Mouse (Mus musculus) liver, postnatal 0 days (tissue): ENCODE results near the gene Ctxn1. TPM values are rescaled to one million over a fixed set of nuclear protein-coding genes. Genes with fewer than 3 reads are reported as not detected.
A peak's percentile ranks its signal among the peaks of the same experiment; 100 is the strongest.

ENCODE experiments used
- ATAC-seq: fragments of 200-750 bp; cut with Nextera tagmentation; 2 replicates; pipeline ENCODE4 v1.8.0; 2017; ENCODE audit warnings: mild to moderate bottlenecking, moderate library complexity
- DNase-seq: peaks from one replicate; pipeline ENCODE4 v3.0.0-alpha.2; 2016
- H3K27ac ChIP-seq: fragments of 300-500 bp; sonication (generic); 2 replicates; pipeline ENCODE4 v1.5.1; 2014; ENCODE audit warnings: antibody characterized with exemption, moderate library complexity, mild to moderate bottlenecking, low read depth
- H3K27me3 ChIP-seq: fragments of 300-500 bp; sonication (generic); 2 replicates; pipeline ENCODE4 v1.6.1; 2014; ENCODE audit warnings: low read length, control low read depth, mixed read lengths; ENCODE audit not compliant: insufficient read depth
- H3K36me3 ChIP-seq: fragments of 300-500 bp; sonication (generic); replicated peaks from 2 replicates; pipeline ENCODE4 v1.6.1; 2014; ENCODE audit warnings: mild to moderate bottlenecking, control low read depth, low read length, moderate library complexity, mixed read lengths; ENCODE audit not compliant: insufficient read depth
- H3K4me1 ChIP-seq: fragments of 300-500 bp; sonication (generic); 2 replicates; pipeline ENCODE4 v1.6.1; 2014; ENCODE audit warnings: antibody characterized with exemption, mild to moderate bottlenecking, control low read depth; ENCODE audit not compliant: insufficient read depth
- H3K4me2 ChIP-seq: fragments of 300-500 bp; sonication (generic); 2 replicates; pipeline ENCODE4 v1.6.1; 2014; ENCODE audit warnings: low read depth, mild to moderate bottlenecking, low read length, moderate library complexity, mixed read lengths
- H3K4me3 ChIP-seq: fragments of 300-500 bp; sonication (generic); 2 replicates; pipeline ENCODE4 v1.5.1; 2014; ENCODE audit warnings: low read depth, low read length
- H3K9ac ChIP-seq: fragments of 300-500 bp; sonication (generic); replicated peaks from 2 replicates; pipeline ENCODE4 v1.6.1; 2014; ENCODE audit warnings: mild to moderate bottlenecking, moderate library complexity
- H3K9me3 ChIP-seq: fragments of 300-500 bp; sonication (generic); 2 replicates; pipeline ENCODE4 v1.6.1; 2016; ENCODE audit warnings: mild to moderate bottlenecking, control low read depth, low read length, mixed read lengths
- CTCF ChIP-seq: sonication (generic); IDR thresholded peaks from 2 replicates; pipeline ENCODE4 v1.5.1; 2016; ENCODE audit warnings: antibody characterized with exemption, low read depth
- EP300 ChIP-seq: IDR thresholded peaks from 2 replicates; pipeline ENCODE4 v1.6.1; 2016; ENCODE audit warnings: antibody characterized with exemption, low read depth, mild to moderate bottlenecking
- WGBS: fragments of 180-500 bp; shearing (Covaris S2); extraction: QIAGEN DNeasy Blood & Tissue Kit; methylation state at CpG from one replicate; pipeline ENCODE4 v1.1.7; 2014; ENCODE audit not compliant: insufficient replicate concordance; 5-methylcytosine and 5-hydroxymethylcytosine counted together
- polyA plus RNA-seq: library from polyadenylated mRNA; unstranded; fragments of >200 nt; fragmentation: Nextera tagmentation; extraction: Ambion mirVana; gene quantifications from 2 replicates; pipeline ENCODE4 v1.2.1, GENCODE M21; 2015

Gene Ctxn1
- polyA plus RNA-seq: 1.6 and 2.0 TPM in 2 replicates

DNA sequence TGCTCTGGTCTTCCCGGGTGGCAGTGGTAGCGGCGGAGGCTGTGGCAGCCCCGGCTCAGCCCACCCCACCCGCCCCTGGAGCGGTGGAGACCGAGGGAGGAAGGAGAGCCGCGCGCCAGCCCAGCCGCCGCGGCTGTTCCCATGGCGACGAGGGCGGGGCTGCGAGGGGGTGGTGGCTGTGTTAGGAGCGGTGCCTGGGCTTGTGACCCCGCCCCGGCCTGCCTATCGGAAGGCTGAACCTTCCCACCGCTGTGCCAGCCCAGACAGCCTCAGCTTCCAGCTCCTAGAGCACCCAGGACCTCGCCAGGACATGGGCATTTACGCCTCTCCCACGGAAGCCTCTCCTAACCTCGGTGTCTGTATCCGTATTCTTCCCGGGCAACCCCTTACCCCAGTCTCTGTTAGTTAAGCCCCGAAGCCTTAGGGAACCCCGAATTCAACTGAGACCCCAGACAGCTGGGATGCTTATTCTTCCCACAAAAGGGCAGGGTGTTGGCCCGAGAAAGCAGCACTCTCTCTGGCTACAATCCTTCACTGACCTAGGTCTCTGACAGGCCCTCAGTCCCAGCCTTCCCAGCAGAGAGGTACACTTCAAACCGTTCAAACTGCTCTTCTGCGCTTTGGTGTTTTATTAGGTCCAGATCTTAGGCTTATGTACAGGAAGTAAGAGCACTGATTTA is at the start of gene Ctxn1:
Gene Ctxn1, minus strand, starts transcription at position 150 of the 680 bp plus-strand sequence.
- TF ChIP-seq EP300 (no peak), CTCF (no peak)
- peak; percentile 97 for DNase-seq
- H3K9ac ChIP-seq: peak within 1 kb of the TSS; percentile 62
- peak within 1 kb of the TSS; percentile 61 for H3K4me3 ChIP-seq
- peak; percentile 93 for ATAC-seq
- no peaks in the 10 kb centered on the region for H3K27me3 ChIP-seq
- peaks cover 39% of the 10 kb centered on the region for H3K36me3 ChIP-seq
- WGBS: 10% methylated on average over 29 of the region's 33 CpGs
- H3K4me1 ChIP-seq: peaks cover 16% of the 10 kb centered on the region
- peak within 1 kb of the TSS; percentile 48; the same call in 1 of the 2 replicates for H3K27ac ChIP-seq
- peak within 1 kb of the TSS; percentile 100 for H3K4me2 ChIP-seq
- no peaks in the 10 kb centered on the region for H3K9me3 ChIP-seq

DNA sequence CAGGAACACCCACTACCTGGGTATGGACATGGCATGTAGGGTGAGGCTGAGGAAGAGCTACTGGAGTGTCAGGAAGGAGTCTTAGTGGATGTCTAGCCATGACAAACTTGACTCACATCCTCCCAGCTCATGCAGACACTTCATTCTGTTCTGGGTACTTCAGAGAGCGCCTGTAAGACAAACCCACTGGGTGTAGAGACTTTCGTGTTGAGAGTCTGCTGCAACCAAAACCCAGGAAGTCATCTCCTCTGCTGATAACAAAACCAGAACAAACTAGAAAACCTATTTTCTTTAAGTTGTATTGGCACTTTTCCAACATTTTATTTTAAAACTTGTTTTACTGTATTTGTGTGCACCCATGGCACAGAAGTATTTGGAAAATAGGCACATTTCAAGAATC is 46.8 kb upstream of the Ctxn1 start:
- Histone ChIP-seq H3K4me3 (no peak overlapping the region), H3K27ac (no peak overlapping the region), H3K9ac (no peak overlapping the region), H3K4me1 (no peaks in the 10 kb centered on the region; the same call in 1 of the 2 replicates), H3K36me3 (peaks cover 81% of the 10 kb centered on the region), H3K27me3 (no peaks in the 10 kb centered on the region), H3K4me2 (no peak overlapping the region), H3K9me3 (no peaks in the 10 kb centered on the region)
- no peak for ATAC-seq
- no peak for DNase-seq
- TF ChIP-seq CTCF (no peak), EP300 (no peak)
- 44% methylated on average over 2 of the region's 2 CpGs for WGBS

DNA sequence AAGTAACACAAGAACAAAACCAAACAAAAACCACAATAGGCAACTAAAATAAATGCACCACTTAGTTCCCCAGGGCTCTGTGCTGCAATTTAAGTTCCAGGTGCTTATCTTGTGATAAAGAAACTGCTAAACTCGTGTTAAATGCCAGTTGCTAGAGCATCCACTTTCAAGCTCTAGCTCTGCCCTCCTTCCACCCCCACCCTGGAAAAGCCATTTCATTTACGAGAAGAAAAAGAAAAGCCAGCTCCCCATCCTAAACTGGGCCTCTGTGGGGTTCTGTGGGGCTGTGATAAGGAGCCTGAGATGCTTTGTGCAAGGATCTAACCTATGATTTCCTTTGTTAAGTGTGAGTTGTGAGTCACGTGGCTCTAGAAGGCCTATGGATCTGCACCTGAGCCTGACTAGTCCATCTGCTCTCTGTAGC is 45.1 kb upstream of the Ctxn1 start:
- no peak overlapping the region for H3K4me3 ChIP-seq
- DNase-seq (no peak), ATAC-seq (peak; percentile 81)
- H3K27ac ChIP-seq: no peak overlapping the region
- no peak for TF ChIP-seq CTCF
- TF ChIP-seq EP300: peak; percentile 51; the same call in 1 of the 2 replicates
- H3K4me1 ChIP-seq: no peaks in the 10 kb centered on the region; the same call in 1 of the 2 replicates
- H3K36me3 ChIP-seq: peaks cover 79% of the 10 kb centered on the region
- H3K9me3 ChIP-seq: no peaks in the 10 kb centered on the region
- WGBS: 57% methylated on average over 3 of the region's 3 CpGs
- H3K4me2 ChIP-seq: no peak overlapping the region
- no peaks in the 10 kb centered on the region for H3K27me3 ChIP-seq
- H3K9ac ChIP-seq: no peak overlapping the region

DNA sequence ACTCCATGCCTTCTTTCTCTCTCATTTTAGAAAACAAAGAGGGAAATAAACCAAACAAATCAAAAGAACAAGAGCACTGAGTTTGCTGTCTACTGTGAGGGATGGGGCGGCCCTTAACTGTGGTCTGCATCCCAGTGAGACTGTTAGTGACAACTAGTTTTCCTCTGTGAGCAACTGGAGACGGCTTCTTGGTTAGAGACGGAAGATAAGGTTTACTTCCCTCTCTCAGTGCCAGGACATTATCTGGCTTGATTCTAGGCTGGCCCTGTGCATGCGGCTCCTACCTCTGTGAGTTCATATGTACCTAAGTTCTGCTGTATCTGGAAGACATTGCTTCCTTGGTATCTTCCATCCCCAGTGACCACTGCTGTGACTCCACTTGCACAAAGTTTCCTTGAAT is 38.7 kb upstream of the Ctxn1 start:
- no peak overlapping the region for H3K9ac ChIP-seq
- no peaks in the 10 kb centered on the region for H3K27me3 ChIP-seq
- DNase-seq (no peak), ATAC-seq (no peak)
- no peak overlapping the region for H3K27ac ChIP-seq
- no peak overlapping the region for H3K4me2 ChIP-seq
- WGBS: 75% methylated on average over 4 of the region's 4 CpGs
- H3K36me3 ChIP-seq: peaks cover 85% of the 10 kb centered on the region
- no peaks in the 10 kb centered on the region for H3K9me3 ChIP-seq
- H3K4me1 ChIP-seq: no peaks in the 10 kb centered on the region
- TF ChIP-seq EP300 (no peak), CTCF (no peak)
- H3K4me3 ChIP-seq: no peak overlapping the region

DNA sequence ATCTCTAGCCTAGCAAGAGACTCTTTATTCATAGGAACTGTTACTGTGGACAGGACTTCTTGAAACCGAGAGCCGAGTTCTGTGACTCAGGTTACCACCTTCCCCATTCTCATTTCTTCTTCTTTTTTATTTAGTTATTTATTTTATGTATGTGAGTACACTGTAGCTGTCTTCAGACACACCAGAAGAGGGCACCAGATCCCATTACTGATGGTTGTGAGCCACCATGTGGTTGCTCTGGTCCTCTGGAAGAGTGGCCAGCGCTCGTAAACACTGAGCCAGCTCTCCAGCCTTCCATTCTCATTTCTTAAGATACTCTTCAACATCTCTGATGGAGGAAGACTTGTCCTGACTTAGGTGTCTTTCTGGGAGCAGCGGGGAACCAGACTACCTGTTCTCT is 33.7 kb upstream of the Ctxn1 start:
- DNase-seq (no peak), ATAC-seq (no peak)
- TF ChIP-seq CTCF: peak; percentile 29
- TF ChIP-seq EP300: no peak
- no peak overlapping the region for H3K9ac ChIP-seq
- WGBS: 86% methylated on average over 5 of the region's 5 CpGs
- H3K4me2 ChIP-seq: no peak overlapping the region
- H3K4me1 ChIP-seq: no peaks in the 10 kb centered on the region
- H3K4me3 ChIP-seq: no peak overlapping the region
- no peak overlapping the region for H3K27ac ChIP-seq
- no peaks in the 10 kb centered on the region for H3K27me3 ChIP-seq
- H3K9me3 ChIP-seq: no peaks in the 10 kb centered on the region
- H3K36me3 ChIP-seq: peaks cover 85% of the 10 kb centered on the region

DNA sequence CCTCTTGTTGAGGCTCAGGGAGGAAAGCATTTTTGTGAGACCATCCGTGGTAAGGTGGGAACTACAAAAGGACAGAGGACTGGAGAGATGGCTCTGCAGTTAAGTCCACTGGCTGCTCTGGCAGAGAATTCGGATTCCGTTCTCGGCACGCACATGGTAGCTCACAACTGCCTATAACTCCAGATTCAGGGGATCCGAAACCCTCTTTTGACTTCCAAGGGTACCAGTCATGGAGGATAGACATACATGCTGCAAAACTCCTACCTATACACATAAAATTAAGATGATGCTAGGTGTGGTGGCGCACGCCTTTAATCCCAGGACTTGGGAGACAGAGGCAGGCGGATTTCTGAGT is 17.0 kb upstream of the Ctxn1 start:
- H3K4me3 ChIP-seq: peak overlapping the region; percentile 71
- peak overlapping the region; percentile 73 for H3K27ac ChIP-seq
- TF ChIP-seq CTCF (no peak), EP300 (no peak)
- H3K4me2 ChIP-seq: peak overlapping the region; percentile 86
- H3K27me3 ChIP-seq: no peaks in the 10 kb centered on the region
- peaks cover 14% of the 10 kb centered on the region for H3K4me1 ChIP-seq
- 28% methylated on average over 9 of the region's 9 CpGs for WGBS
- H3K9me3 ChIP-seq: no peaks in the 10 kb centered on the region
- peak; percentile 55 for ATAC-seq
- peak overlapping the region; percentile 75 for H3K9ac ChIP-seq
- DNase-seq: no peak
- H3K36me3 ChIP-seq: peaks cover 21% of the 10 kb centered on the region
